Mouse (Mus musculus): ENCODE data around the gene Fhl3. TPM values are rescaled to one million over a fixed set of nuclear protein-coding genes. Genes with fewer than 3 reads are reported as not detected.
A peak's percentile ranks its signal among the peaks of the same experiment; 100 is the strongest.

Gene Fhl3
- polyA plus RNA-seq, 1 experiment from 2014 or later = 15.4 TPM

DNA sequence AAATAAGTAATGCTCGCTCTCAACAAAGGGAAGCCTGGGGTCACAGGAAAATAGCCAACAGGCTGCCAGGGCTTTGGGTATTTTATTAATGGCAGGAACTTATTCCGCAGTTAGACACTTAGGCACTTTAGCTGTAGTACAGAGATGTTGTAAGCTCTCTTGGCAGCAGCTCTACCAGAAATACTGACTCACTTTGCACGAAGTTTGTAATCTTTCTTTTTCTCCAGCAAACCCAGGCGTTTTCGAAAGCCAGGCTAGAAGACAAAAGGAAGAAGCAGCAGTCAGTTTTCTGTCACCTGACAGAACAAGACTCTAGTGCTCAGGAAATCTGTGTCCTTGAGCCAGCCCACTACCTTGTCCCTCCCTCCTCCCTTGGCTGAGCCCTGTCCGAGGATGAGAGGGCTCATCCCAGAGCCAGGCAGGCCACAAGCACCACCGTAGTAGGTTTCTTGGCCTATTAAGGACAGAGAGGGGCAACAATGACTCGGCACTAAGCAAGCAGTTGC, 14.6 kb upstream of the Fhl3 start:
- Histone ChIP-seq H3K4me1 (0 out of 2 replicates have a peak, but pooled peaks cover 4% of the 10 kb centered on the region), H3K9ac (no peak overlapping the region), H3K9me3 (no peaks in the 10 kb centered on the region), H3K36me3 (peaks cover 65% of the 10 kb centered on the region), H3K4me3 (no peak overlapping the region), H3K27ac (no peak overlapping the region), H3K27me3 (no peaks in the 10 kb centered on the region), H3K4me2 (no peak overlapping the region)
- WGBS = 77% methylated on average over 8 of the region's 8 CpGs
- no peak for ATAC-seq (ENCODE audit: insufficient number of reproducible peaks, low FRiP score, low TSS enrichment, low read depth)

DNA sequence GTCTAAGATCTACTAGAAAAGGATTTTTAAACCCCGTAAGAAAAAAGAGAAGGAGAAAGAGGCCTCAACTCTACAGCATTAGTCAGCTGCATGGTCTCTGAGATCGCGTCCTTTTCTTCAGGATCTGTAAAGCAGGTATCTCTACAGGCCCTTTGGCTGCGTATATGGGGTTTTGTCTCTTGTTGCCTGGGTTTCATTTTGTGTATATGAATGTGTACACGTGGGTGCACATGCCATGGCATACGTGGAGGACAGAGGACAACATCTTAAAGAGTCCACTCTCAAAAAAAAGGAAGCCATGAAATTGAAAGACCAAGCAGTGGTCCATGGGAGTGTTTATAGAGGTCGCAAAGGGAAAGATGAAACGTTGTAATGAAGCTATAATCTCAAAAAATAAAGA, 9.0 kb upstream of the Fhl3 start:
- no peak overlapping the region for H3K27ac ChIP-seq
- 87% methylated on average over 8 of the region's 8 CpGs for WGBS
- no peak for ATAC-seq (ENCODE audit: insufficient number of reproducible peaks, low FRiP score, low TSS enrichment, low read depth)
- H3K36me3 ChIP-seq = peaks cover 16% of the 10 kb centered on the region; the same call in 1 of the 2 replicates
- no peaks in the 10 kb centered on the region for H3K27me3 ChIP-seq
- no peak overlapping the region for H3K4me3 ChIP-seq
- H3K9ac ChIP-seq = no peak overlapping the region
- H3K9me3 ChIP-seq = no peaks in the 10 kb centered on the region
- H3K4me2 ChIP-seq = no peak overlapping the region
- H3K4me1 ChIP-seq = peaks cover 32% of the 10 kb centered on the region

DNA sequence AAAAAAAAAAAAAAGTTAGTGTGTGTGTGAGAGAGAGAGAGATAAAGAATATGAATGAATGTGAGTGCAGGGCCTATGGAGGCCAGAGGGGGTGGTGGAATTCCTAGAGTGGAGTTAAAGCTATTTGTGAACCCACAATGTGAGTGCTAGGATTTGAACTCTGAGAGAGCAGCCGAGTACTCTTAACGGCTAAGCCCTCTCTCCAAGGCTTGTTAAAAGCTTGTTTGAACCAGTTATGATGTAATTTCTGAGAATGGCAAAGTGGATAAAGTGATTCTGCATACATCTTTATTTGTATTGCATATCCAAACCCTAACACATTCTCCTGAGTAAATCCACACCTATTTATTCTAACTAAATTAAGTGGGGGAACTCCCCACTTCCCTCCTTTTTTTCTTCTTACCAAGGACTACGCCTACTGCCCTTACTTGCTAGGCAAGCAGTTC, 8.1 kb upstream of the Fhl3 start:
- 54% methylated on average over 3 of the region's 3 CpGs for WGBS
- Histone ChIP-seq H3K4me3 (peak overlapping the region; percentile 70), H3K4me2 (peak overlapping the region; percentile 66), H3K9ac (peak overlapping the region; percentile 75), H3K27me3 (no peaks in the 10 kb centered on the region), H3K27ac (no peak overlapping the region), H3K9me3 (no peaks in the 10 kb centered on the region), H3K4me1 (peaks cover 32% of the 10 kb centered on the region), H3K36me3 (0 out of 2 replicates have a peak, but pooled peaks cover 12% of the 10 kb centered on the region)
- ATAC-seq (ENCODE audit: insufficient number of reproducible peaks, low FRiP score, low TSS enrichment, low read depth) = no peak

DNA sequence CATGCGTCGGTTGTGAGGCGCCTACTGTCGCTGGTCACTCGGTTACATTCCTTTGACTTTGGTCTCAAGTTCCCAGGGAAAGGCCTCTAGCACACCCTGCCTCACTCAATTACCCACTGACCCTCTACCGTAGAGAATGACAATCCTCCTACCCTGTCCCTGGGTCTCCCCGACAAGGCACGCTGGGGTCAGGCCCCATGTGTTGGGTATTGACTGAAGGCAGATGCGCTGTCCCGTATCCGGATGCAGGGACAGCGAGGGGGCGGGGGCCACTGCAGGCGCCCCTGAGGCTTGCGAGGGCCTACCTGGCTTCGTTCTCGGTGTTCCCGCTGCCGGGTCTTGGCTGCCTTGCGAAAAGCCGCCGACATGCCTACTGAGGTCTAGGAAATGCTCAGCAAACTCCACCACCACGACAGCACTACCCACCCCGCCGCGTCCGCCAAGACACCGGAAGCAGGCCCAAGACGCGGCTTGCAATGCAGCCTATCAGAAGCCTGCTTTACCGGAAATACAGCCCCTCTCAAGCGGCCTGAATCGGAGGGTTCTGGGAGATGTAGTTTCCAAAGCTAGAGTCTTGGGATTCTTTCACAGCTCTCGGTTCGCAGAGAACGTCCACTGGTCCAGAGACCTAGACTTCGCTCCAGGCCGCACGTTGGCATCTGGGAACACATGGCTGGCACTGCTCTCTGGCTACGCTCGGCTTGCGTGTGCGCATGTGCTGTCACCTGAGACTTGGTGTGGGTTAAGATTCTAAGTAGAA, 7.2 kb upstream of the Fhl3 start, which contains the start of gene Utp11:
Gene Utp11 (minus strand): TSS at position 466 of the 760 bp plus-strand sequence.
- H3K4me2 ChIP-seq = peak within 1 kb of the TSS; percentile 66
- peak within 1 kb of the TSS; percentile 70 for H3K4me3 ChIP-seq
- peak within 1 kb of the TSS; percentile 84 for H3K27ac ChIP-seq
- under 1% methylated on average over 43 of the region's 43 CpGs for WGBS
- H3K9ac ChIP-seq = peak within 1 kb of the TSS; percentile 75
- 0 out of 2 replicates have a peak, but pooled peaks cover 4% of the 10 kb centered on the region for H3K36me3 ChIP-seq
- no peaks in the 10 kb centered on the region for H3K9me3 ChIP-seq
- peaks cover 32% of the 10 kb centered on the region for H3K4me1 ChIP-seq
- ATAC-seq (ENCODE audit: insufficient number of reproducible peaks, low FRiP score, low TSS enrichment, low read depth) = peak; percentile 92
- no peaks in the 10 kb centered on the region for H3K27me3 ChIP-seq

DNA sequence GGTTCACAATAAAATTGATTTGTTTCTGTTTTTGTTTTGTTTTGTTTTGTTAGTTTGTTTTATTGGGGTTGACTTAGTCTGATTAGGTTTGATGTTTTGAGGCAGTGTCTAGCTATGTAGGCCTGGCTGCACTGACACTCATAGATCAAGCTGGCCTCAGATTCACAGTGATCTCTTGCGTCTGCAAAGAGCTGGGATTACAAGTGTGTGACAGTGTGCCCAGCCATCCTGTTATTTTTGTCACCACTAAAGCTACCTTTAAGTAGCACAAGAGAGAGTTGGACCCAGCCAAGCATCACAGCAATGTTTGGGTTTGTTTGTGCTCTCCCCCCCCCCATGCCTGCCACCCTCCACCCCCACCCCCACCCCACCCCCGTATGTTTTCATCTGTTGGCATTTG, 5.9 kb upstream of the Fhl3 start:
- Histone ChIP-seq H3K4me1 (peaks cover 35% of the 10 kb centered on the region), H3K4me3 (no peak overlapping the region), H3K4me2 (no peak overlapping the region), H3K27ac (no peak overlapping the region), H3K9me3 (no peaks in the 10 kb centered on the region), H3K36me3 (0 out of 2 replicates have a peak, but pooled peaks cover 1% of the 10 kb centered on the region), H3K9ac (no peak overlapping the region), H3K27me3 (no peaks in the 10 kb centered on the region)
- ATAC-seq (ENCODE audit: insufficient number of reproducible peaks, low FRiP score, low TSS enrichment, low read depth) = no peak
- WGBS = 62% methylated on average over 2 of the region's 2 CpGs

DNA sequence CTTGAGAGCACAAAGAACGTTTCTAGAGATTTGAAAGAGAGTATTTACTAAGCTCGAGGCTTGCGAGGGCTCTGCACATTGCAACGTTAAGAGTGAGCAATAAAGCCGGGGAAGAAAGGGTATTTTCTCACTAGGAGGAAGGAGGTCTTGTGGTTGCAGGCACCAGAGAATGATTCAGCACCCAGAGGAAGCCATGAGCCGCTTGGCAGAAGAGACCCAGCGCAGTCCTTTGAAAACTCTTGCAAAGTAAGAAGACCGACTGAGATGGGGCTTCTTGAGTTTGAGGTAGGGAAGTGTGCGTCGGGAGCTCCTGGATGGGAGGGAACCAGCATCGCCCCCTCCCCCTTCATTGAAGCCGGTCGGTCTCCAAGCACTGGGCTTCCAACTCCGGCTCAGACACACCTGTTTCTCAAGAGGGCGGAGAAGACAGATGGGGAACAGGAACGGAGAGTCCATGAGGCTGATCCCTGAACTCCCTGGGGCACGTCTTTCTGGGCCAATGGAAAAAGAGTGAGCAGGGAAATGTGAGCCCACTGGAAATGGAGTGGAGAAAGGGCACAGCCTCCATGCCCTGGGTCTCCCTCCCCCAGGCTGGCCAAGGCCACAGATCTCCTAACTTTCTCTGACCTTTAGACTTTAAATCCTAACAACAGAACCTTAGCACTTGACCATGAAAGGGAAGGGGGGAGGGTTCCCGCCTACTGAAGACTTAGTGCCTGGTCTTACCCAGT, 4.5 kb upstream of the Fhl3 start:
- Histone ChIP-seq H3K27ac (no peak overlapping the region), H3K4me1 (peaks cover 39% of the 10 kb centered on the region), H3K27me3 (no peaks in the 10 kb centered on the region), H3K36me3 (no peaks in the 10 kb centered on the region), H3K9me3 (no peaks in the 10 kb centered on the region), H3K4me3 (no peak overlapping the region), H3K4me2 (peak overlapping the region; percentile 27), H3K9ac (no peak overlapping the region)
- WGBS = 8% methylated on average over 18 of the region's 18 CpGs
- no peak for ATAC-seq (ENCODE audit: insufficient number of reproducible peaks, low FRiP score, low TSS enrichment, low read depth)

DNA sequence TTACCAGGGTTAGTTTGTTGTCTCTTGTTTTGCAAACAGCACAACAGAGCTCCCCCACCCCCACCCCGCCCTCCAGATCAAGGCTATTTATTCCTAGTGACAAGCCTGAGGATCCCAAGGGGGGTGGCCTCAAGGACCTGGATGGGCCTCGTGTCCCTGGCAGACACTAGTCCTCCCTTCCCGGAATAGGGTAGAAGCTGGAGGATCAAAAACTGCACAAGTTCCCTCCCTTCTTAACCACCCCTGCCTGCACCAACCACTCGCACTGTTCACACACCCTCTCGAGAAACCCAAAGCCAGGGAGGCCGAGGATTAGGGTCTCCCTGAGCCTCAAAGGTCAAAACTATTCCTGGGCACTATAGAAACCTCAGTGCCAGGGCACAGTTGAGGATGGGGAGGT, 710 bp upstream of the Fhl3 start:
- Histone ChIP-seq H3K9ac (no peak overlapping the region), H3K4me2 (peak overlapping the region; percentile 74), H3K4me3 (peak overlapping the region; percentile 88), H3K27me3 (no peaks in the 10 kb centered on the region), H3K9me3 (no peaks in the 10 kb centered on the region), H3K27ac (peak overlapping the region; percentile 96), H3K4me1 (peaks cover 51% of the 10 kb centered on the region), H3K36me3 (no peaks in the 10 kb centered on the region)
- no peak for ATAC-seq (ENCODE audit: insufficient number of reproducible peaks, low FRiP score, low TSS enrichment, low read depth)
- WGBS = 12% methylated on average over 6 of the region's 6 CpGs

DNA sequence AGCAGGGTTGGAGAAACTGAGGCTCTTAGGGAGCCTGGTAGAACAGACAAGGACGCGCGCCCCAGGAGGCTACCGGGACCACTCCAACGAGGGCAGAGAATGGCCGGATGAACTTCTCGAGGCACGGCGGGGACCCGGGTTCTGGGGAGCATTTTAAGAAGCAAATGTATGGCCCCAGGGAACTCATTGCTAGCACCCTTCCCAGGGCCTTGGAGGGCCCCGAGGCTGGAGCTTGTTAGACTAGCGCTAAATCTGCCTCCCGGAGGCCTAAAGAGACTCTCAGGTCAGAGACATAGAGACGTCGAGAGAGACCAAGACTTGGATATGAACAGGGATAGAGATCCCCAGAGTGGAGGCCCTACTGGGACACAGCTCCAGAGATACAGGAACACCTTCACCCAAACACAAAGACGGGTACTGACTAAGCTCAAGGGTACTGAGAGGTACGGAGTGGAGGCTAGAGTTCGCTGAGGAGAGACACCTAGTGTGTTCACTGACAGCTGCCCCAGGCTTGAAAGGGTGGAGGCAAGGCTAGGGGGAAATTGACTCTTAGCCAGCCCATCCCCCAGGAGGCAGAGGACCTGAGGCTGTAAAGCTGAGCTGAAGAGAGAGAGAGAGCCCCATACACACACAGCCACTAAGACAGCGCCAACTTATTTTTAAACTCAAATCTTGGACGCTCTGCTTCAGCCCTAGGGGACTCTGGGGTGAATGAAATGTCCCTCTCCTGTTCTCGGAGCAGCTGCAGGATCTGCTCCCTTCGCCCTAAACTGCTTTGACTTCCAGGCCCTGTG, 748 bp downstream of the Fhl3 start:
- Histone ChIP-seq H3K9ac (peak overlapping the region; percentile 89), H3K4me2 (peak overlapping the region; percentile 74)
- 1% methylated on average over 22 of the region's 22 CpGs for WGBS

DNA sequence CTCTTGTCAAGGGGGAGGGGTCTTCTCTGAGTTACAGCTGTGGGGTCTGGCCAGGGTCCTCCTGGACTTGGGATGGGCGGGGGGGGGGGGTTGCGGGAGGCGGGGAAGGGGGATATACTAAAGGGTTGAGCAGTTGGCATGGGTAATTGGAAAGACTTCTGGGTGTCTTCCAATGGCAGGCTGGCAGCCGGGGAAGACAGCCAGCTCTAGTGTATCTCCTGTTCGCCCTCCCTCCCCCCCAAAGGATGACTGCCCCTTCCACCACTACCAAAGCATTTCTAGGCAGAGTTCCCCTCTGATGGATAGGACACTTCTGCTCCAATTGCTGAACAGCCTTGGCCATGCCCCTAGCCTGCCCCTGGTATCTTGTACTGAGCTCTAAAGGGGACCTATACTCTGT, 1.4 kb downstream of the Fhl3 start:
- WGBS = 23% methylated on average over 5 of the region's 5 CpGs
- Histone ChIP-seq H3K36me3 (peaks cover 13% of the 10 kb centered on the region), H3K27ac (peak overlapping the region; percentile 96), H3K27me3 (no peaks in the 10 kb centered on the region), H3K4me2 (peak overlapping the region; percentile 74), H3K9ac (peak overlapping the region; percentile 89; the same call in 1 of the 2 replicates), H3K9me3 (no peaks in the 10 kb centered on the region), H3K4me3 (peak overlapping the region; percentile 88), H3K4me1 (peaks cover 60% of the 10 kb centered on the region)
- ATAC-seq (ENCODE audit: insufficient number of reproducible peaks, low FRiP score, low TSS enrichment, low read depth) = no peak

More for the DNA sequence above, 748 bp downstream of the Fhl3 start:
- Histone ChIP-seq H3K27ac (peak overlapping the region; percentile 96), H3K27me3 (no peaks in the 10 kb centered on the region), H3K4me1 (peaks cover 56% of the 10 kb centered on the region), H3K4me3 (peak overlapping the region; percentile 88), H3K36me3 (peaks cover 8% of the 10 kb centered on the region; the same call in 1 of the 2 replicates), H3K9me3 (no peaks in the 10 kb centered on the region)
- 0 out of 2 replicates have a peak, but pooled peaks have one; percentile 3 for ATAC-seq (ENCODE audit: insufficient number of reproducible peaks, low FRiP score, low TSS enrichment, low read depth)

DNA sequence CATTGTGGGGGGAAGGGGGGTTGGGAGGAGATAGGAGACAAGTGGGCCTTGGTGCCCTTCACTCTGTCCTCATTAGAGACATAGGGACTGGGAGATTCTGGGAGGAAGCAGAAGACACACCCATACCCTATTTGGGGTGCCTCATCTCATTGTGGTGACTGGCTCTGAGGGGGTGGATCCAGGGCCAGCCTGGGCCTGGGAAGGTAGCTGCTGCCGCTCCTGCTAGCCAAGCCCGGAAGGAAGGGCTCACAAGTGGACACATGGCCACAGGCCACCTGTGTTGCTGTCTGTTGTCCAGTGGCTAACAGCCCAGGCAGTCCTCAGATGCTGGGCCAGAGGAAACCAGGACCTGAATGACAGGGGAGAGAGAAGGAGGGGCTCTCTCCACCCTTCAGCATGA, 2.9 kb downstream of the Fhl3 start:
- peak overlapping the region; percentile 88 for H3K27ac ChIP-seq
- H3K4me3 ChIP-seq = peak overlapping the region; percentile 23
- ATAC-seq (ENCODE audit: insufficient number of reproducible peaks, low FRiP score, low TSS enrichment, low read depth) = no peak
- peaks cover 72% of the 10 kb centered on the region for H3K4me1 ChIP-seq
- peaks cover 22% of the 10 kb centered on the region for H3K36me3 ChIP-seq
- peak overlapping the region; percentile 40 for H3K4me2 ChIP-seq
- no peaks in the 10 kb centered on the region for H3K27me3 ChIP-seq
- H3K9me3 ChIP-seq = no peaks in the 10 kb centered on the region
- WGBS = 14% methylated on average over 2 of the region's 2 CpGs
- H3K9ac ChIP-seq = no peak overlapping the region
